Mouse (Mus musculus) cerebellum, postnatal 36 days (tissue): ENCODE data around the gene Rac1.
"Not testable (repeated sequence)": the region's sequence is repeated elsewhere in the genome, so short reads cannot be mapped to it uniquely, and the experiment has no call there.

Experiments used
- DNase-seq, 2 experiments: peaks; one replicate each; pipeline ENCODE4 v3.0.0; 2021 to 2022; ENCODE audit warnings: mixed read lengths in 2 of 2

The Rac1 gene

GRCm38 (mm10) chr5:143525454-143526225 is 2.2 kb downstream of the Rac1 start:
- DNase-seq, result no peak

GRCm38 (mm10) chr5:143522882-143523281 is 5.0 kb downstream of the Rac1 start:
- DNase-seq, result no peak

- DNase-seq, result no peak
Measured at GRCm38 (mm10) chr5:143520415-143520814, 7.4 kb downstream of the Rac1 start.

- no peak for DNase-seq
Measured at GRCm38 (mm10) chr5:143518045-143518591, 9.7 kb downstream of the Rac1 start.

- DNase-seq, result no peak
Measured at GRCm38 (mm10) chr5:143517436-143517835, 10.4 kb downstream of the Rac1 start.

- DNase-seq, result no peak
Measured at GRCm38 (mm10) chr5:143517005-143517404, 10.8 kb downstream of the Rac1 start.

GRCm38 (mm10) chr5:143514878-143515277 is 13.0 kb downstream of the Rac1 start:
- no peak for DNase-seq

- DNase-seq, result no peak
Measured at GRCm38 (mm10) chr5:143512305-143512704, 15.5 kb downstream of the Rac1 start.

- DNase-seq, result no peak
Measured at GRCm38 (mm10) chr5:143511577-143511976, 16.3 kb downstream of the Rac1 start.

GRCm38 (mm10) chr5:143509737-143510136 is 18.1 kb downstream of the Rac1 start:
- no peak for DNase-seq

- DNase-seq, result no peak
Measured at GRCm38 (mm10) chr5:143509294-143509693, 18.5 kb downstream of the Rac1 start.

- no peak for DNase-seq
Measured at GRCm38 (mm10) chr5:143505545-143505944, 22.3 kb downstream of the Rac1 start.

- no peak for DNase-seq
Measured at GRCm38 (mm10) chr5:143505056-143505455, 22.8 kb downstream of the Rac1 start.

- DNase-seq, result no peak
Measured at GRCm38 (mm10) chr5:143504453-143504852, 23.4 kb downstream of the Rac1 start.

- DNase-seq, result no peak
Measured at GRCm38 (mm10) chr5:143503740-143504139, 24.1 kb downstream of the Rac1 start.

- DNase-seq, result no peak
Measured at GRCm38 (mm10) chr5:143502899-143503557, 24.8 kb downstream of the Rac1 start.

GRCm38 (mm10) chr5:143501649-143502048 is 26.2 kb downstream of the Rac1 start:
- no peak for DNase-seq

GRCm38 (mm10) chr5:143501140-143501539 is 26.7 kb downstream of the Rac1 start:
- DNase-seq, result no peak

GRCm38 (mm10) chr5:143500711-143501110 is 27.1 kb downstream of the Rac1 start:
- not testable (repeated sequence) for DNase-seq

GRCm38 (mm10) chr5:143499686-143500085 is 28.1 kb downstream of the Rac1 start:
- no peak for DNase-seq

GRCm38 (mm10) chr5:143499197-143499596 is 28.6 kb downstream of the Rac1 start:
- no peak for DNase-seq

- no peak for DNase-seq
Measured at GRCm38 (mm10) chr5:143497451-143497850, 30.4 kb downstream of the Rac1 start.

GRCm38 (mm10) chr5:143495708-143496107 is 32.1 kb downstream of the Rac1 start:
- no peak for DNase-seq

- DNase-seq, result no peak
Measured at GRCm38 (mm10) chr5:143493163-143493562, 34.7 kb downstream of the Rac1 start.
